Mouse (Mus musculus): ENCODE results near the gene Pou6f2.

GRCm38 (mm10) chr13:18173021-18173420, 224.5 kb downstream of the Pou6f2 start:
- no peak for TF ChIP-seq CTCF (IDR thresholded peaks at IDR 0.05; ENCODE audit: control insufficient read depth, insufficient read depth, low read length)
- no peak for TF ChIP-seq POLR2A (IDR thresholded peaks at IDR 0.05; ENCODE audit: borderline replicate concordance, control insufficient read depth, low read depth, low read length)

Data from bone marrow, adult 2 months (tissue).